Mouse (Mus musculus) B cell, adult 67 days (primary cell): ENCODE results near the gene Ppp1cb. TPM values are rescaled to one million over a fixed set of nuclear protein-coding genes. Genes with fewer than 3 reads are reported as not detected.

ENCODE experiments used
- total RNA-seq, 2 experiments: library from RNA; stranded (reverse); gene quantifications; 4 replicates each; pipeline ENCODE4 v1.2.4; 2023

Ppp1cb gene
- total RNA-seq = 100 to 1,000 TPM; 201 to 206 TPM

GRCm38 (mm10) chr5:32458408-32459143 is at the start of gene Ppp1cb:
Gene Ppp1cb (plus strand): TSS chr5:32458843.

Other genes starting within 250 kb of the Ppp1cb start
- not detected for gene Plb1, start 226.1 kb upstream of the Ppp1cb start, total RNA-seq
- 1 to 10 TPM; 1.5 to 2.0 TPM for gene Yes1, start 152.3 kb downstream of the Ppp1cb start, total RNA-seq